Mouse (Mus musculus): ENCODE results near the gene Kcnj1. TPM values are rescaled to one million over a fixed set of nuclear protein-coding genes. Genes with fewer than 3 reads are reported as not detected.

Kcnj1 gene
- polyA plus RNA-seq, 1 experiment from 2014 or later: not detected

DNA sequence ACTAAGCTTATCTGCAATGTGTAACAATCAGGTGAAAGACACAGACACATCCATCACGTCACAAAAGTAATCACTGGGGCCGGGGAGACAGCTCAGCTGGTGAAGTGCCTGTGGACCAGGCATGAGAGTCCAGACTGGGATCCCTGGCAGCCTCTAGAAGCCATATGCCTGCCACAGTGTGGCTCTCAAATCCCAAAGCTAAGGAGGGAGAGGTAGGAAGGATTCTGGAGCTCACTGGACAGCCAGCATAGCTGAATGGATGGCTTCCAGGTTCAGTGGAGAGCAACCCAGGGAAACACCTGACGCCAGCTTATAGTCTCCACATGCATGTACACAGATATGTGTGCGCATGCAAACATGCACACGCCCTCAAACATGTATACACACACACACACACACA lies 76.5 kb downstream of the Kcnj1 start:
- Histone ChIP-seq H3K4me1 (replicated peaks; ENCODE audit: control insufficient read depth, insufficient read depth, low read length) (no peaks in the 10 kb centered on the region), H3K9ac (ENCODE audit: low read depth, low read length) (no peak overlapping the region), H3K27me3 (replicated peaks; ENCODE audit: control insufficient read depth, insufficient read depth, low read length) (no peaks in the 10 kb centered on the region), H3K4me2 (replicated peaks; ENCODE audit: low read depth) (no peak overlapping the region), H3K36me3 (ENCODE audit: control insufficient read depth, insufficient read depth) (no peaks in the 10 kb centered on the region), H3K9me3 (ENCODE audit: control insufficient read depth) (no peaks in the 10 kb centered on the region), H3K27ac (ENCODE audit: low read depth, low read length) (no peak overlapping the region), H3K4me3 (ENCODE audit: low read depth, low read length) (no peak overlapping the region)
- WGBS: 66% methylated on average over 5 of the region's 5 CpGs
- no peak for TF ChIP-seq CTCF (IDR thresholded peaks at IDR 0.05; ENCODE audit: low read depth)
- ATAC-seq: no peak

Other genes with a start within 250 kb of the Kcnj1 start
- 0.07 and 0.13 TPM in 2 replicates for gene Kcnj5, start 28.1 kb upstream of the Kcnj1 start, polyA plus RNA-seq (2015; fragmentation: Nextera tagmentation; extraction: Ambion mirVana)
- 6.0 and 6.1 TPM in 2 replicates for gene Fli1, start 170.4 kb downstream of the Kcnj1 start, polyA plus RNA-seq (2015; fragmentation: Nextera tagmentation; extraction: Ambion mirVana)

All from intestine, postnatal 0 days (tissue).